In the genomic region with DNA sequence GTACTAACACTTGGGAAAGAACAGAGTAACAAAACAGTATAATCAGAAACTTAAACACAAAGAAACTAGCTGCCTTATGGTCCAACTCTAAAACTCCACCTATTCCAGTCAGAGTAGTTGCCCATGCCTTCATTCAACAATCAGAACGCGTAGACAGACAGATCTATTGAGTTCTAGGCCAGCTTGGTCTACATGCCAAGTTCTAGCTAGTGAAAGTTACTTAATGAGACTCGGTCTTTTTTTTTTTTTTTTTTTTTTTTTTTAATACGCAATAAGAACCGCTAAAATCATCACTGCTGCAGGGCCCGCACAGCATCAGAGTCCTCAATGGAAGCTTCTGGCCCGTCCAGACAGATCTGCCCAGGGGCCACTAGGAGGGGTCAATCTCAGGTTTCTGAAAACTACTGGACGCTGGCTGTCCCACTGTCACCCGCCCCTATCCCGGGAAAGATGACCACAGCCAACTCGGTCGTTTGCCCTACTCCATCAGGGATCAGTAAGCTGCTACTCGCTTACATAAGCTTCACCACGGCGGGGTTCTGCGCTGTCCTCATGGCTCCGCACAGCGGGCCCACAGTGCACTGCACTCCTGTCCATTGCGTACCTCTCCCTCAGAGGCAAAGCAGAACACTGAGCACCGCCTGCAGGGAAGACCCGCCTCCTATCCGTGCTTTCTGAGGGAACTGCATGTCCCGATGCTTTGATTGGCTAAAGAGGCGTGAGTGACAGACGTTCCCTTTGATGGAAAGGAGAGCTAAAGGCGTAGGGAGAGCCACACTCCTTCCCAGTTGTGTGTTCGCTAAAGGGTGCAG, we compare ENCODE assay signal across 8 mouse cellular contexts. TPM values are rescaled to one million over a fixed set of nuclear protein-coding genes. Genes with fewer than 3 reads are reported as not detected.
DNase-seq lines count a peak whose midpoint lies in the region; ATAC-seq lines count a peak whose summit lies in the region.

A gene (plus strand): TSS at position 795 of the 812 bp plus-strand sequence.

- H3K36me3 ChIP-seq in forebrain, embryonic 14.5 days (ENCODE audit: control insufficient read depth, insufficient read depth, low read length): peaks cover 30% of the 10 kb centered on the region
- H3K36me3 ChIP-seq in neural tube, embryonic 15.5 days: peaks cover 34% of the 10 kb centered on the region

- intact Hi-C loops in heart, postnatal 14 days (cut with DNase I): loop anchor here (5.0 to 10.0 kb wide), 3 partner anchors 35 to 238 kb away; a partner anchor contains a TSS

- H3K4me1 ChIP-seq in forebrain, embryonic 14.5 days (ENCODE audit: control insufficient read depth, insufficient read depth, low read length): no peaks in the 10 kb centered on the region; the same call in 1 of the 2 replicates
- H3K4me1 ChIP-seq in neural tube, embryonic 15.5 days: peaks cover 6% of the 10 kb centered on the region

- peak within 1 kb of the TSS; percentile 73 for H3K9ac ChIP-seq in forebrain, embryonic 14.5 days (ENCODE audit: low read length)
- peak within 1 kb of the TSS; percentile 82 for H3K9ac ChIP-seq in neural tube, embryonic 15.5 days (replicated peaks)

- DNase-seq in ES-CJ7 (ENCODE audit: low read depth, low spot score): peak; percentile 98
- peak; percentile 95 for DNase-seq in cerebellum, adult 11 months
- DNase-seq in forebrain, embryonic 14.5 days (ENCODE audit: low spot score): peak; percentile 98
- DNase-seq in heart, postnatal 14 days: peak; percentile 89
- DNase-seq in layer of hippocampus, adult 11-12 months (ENCODE audit: low spot score): peak; percentile 98
- peak; percentile 96 to 98 for DNase-seq in lung, adult 18-20 months
- peak; percentile 93 for DNase-seq in testis, postnatal 14 days (ENCODE audit: low spot score)

- peak within 1 kb of the TSS; percentile 63 for H3K4me2 ChIP-seq in forebrain, embryonic 14.5 days (ENCODE audit: low read length)
- peak within 1 kb of the TSS; percentile 85 for H3K4me2 ChIP-seq in neural tube, embryonic 15.5 days

- H3K27me3 ChIP-seq in forebrain, embryonic 14.5 days (replicated peaks; ENCODE audit: control insufficient read depth, insufficient read depth, low read length): no peaks in the 10 kb centered on the region
- no peaks in the 10 kb centered on the region for H3K27me3 ChIP-seq in neural tube, embryonic 15.5 days (replicated peaks)

- H3K4me3 ChIP-seq in forebrain, embryonic 14.5 days (ENCODE audit: low read depth, low read length): peak within 1 kb of the TSS; percentile 55
- peak within 1 kb of the TSS; percentile 71 for H3K4me3 ChIP-seq in neural tube, embryonic 15.5 days (replicated peaks)

- peak within 1 kb of the TSS; percentile 93 for H3K27ac ChIP-seq in forebrain, embryonic 14.5 days (ENCODE audit: low read depth, low read length)
- H3K27ac ChIP-seq in neural tube, embryonic 15.5 days (replicated peaks): peak within 1 kb of the TSS; percentile 98

- peaks cover 11% of the 10 kb centered on the region for H3K9me3 ChIP-seq in forebrain, embryonic 14.5 days (replicated peaks; ENCODE audit: control insufficient read depth, low read length)
- H3K9me3 ChIP-seq in neural tube, embryonic 15.5 days (replicated peaks): peaks cover 3% of the 10 kb centered on the region; the same call in 1 of the 2 replicates

- ATAC-seq in forebrain, embryonic 14.5 days: peak; percentile 97
- peak; percentile 96 for ATAC-seq in neural tube, embryonic 15.5 days (ENCODE audit: low FRiP score)

- WGBS in forebrain, embryonic 14.5 days: under 1% methylated on average over 27 of the region's 27 CpGs
- WGBS in neural tube, embryonic 15.5 days: 1% methylated on average over 27 of the region's 27 CpGs

RNA-seq across cellular contexts. Expression of the gene that starts here (rescaled TPM):
- polyA plus RNA-seq in forebrain, embryonic 14.5 days (2014; fragmentation: Nextera tagmentation; extraction: Ambion mirVana): 27.9 and 30.2 TPM in 2 replicates
- 1 to 10 TPM; 7.4 to 8.6 TPM for total RNA-seq in heart, postnatal 14 days (2021)
- polyA plus RNA-seq in neural tube, embryonic 15.5 days (2015; fragmentation: Nextera tagmentation; extraction: Ambion mirVana): 21.9 and 24.0 TPM in 2 replicates

Comparison
In these comparisons a context has a peak if more than half of its experiments do, and no peak if none do; other contexts are left out.
1. Peak in every context shown above with its lines: DNase-seq, ATAC-seq, H3K4me3 ChIP-seq and H3K27ac ChIP-seq.